Mouse (Mus musculus): ENCODE results near the gene Hnrnpa3.

Hnrnpa3 gene

GRCm38 (mm10) chr2:75687040-75687749 lies 28.1 kb downstream of the Hnrnpa3 start:
- CTCF ChIA-PET, result interaction anchor here in 2 of 4 experiments (1.0 to 1.4 kb wide), 2 partner anchors 17 to 65 kb away, joined by 3 to 4 read pairs; partner anchors contain the start of gene Nfe2l2 (in 1 of the 2)
- POLR2A ChIA-PET, result interaction anchor here (0.6 to 7.9 kb wide), 39 partner anchors 8 to 187 kb away, joined by 3 to 243 read pairs (median 6); partner anchors contain the start of genes Hnrnpa3 (in 3 of the 4) and Nfe2l2 (in 3 of the 4)

GRCm38 (mm10) chr2:75688901-75689300 lies 29.8 kb downstream of the Hnrnpa3 start:
- ChIA-PET POLR2A (interaction anchor here in 3 of 4 experiments (0.8 to 7.9 kb wide), 29 partner anchors 7 to 275 kb away, joined by 3 to 243 read pairs (median 10); partner anchors contain the start of genes Nfe2l2 (in 3 of the 3) and Hnrnpa3 (in 2 of the 3)), CTCF (interaction anchor here in 1 of 4 experiments (0.6 to 0.7 kb wide), 2 partner anchors 16 to 300 kb away, joined by 3 to 13 read pairs; no protein-coding TSS in a partner anchor)

GRCm38 (mm10) chr2:75689482-75690158 lies 30.6 kb downstream of the Hnrnpa3 start:
- ChIA-PET POLR2A (interaction anchor here (0.7 to 7.9 kb wide), 26 partner anchors 8 to 274 kb away, joined by 3 to 243 read pairs (median 8); partner anchors contain the start of genes Nfe2l2 (in 3 of the 4) and Hnrnpa3 (in 2 of the 4)), CTCF (interaction anchor here in 2 of 4 experiments (0.6 to 1.6 kb wide), 3 partner anchors 15 to 299 kb away, joined by 3 to 13 read pairs (median 4); partner anchors contain the start of gene Nfe2l2 (in 1 of the 2))

GRCm38 (mm10) chr2:75690656-75691055 lies 31.6 kb downstream of the Hnrnpa3 start:
- ChIA-PET CTCF (interaction anchor here in 2 of 4 experiments (0.6 to 1.6 kb wide), 2 partner anchors 14 to 56 kb away, joined by 4 read pairs; partner anchors contain the start of gene Nfe2l2 (in 1 of the 2)), POLR2A (interaction anchor here (0.7 to 18.1 kb wide), 14 partner anchors 8 to 82 kb away, joined by 4 to 628 read pairs (median 12); partner anchors contain the start of genes Nfe2l2 (in 3 of the 4) and Hnrnpa3 (in 2 of the 4))

- CTCF ChIA-PET, result interaction anchor here in 1 of 4 experiments (1.2 kb wide), 1 partner anchor 10 kb away, joined by 5 read pairs; no protein-coding TSS in a partner anchor
- POLR2A ChIA-PET, result interaction anchor here in 3 of 4 experiments (0.8 to 18.1 kb wide), 16 partner anchors 8 to 77 kb away, joined by 3 to 628 read pairs (median 5); partner anchors contain the start of genes Nfe2l2 (in 3 of the 3) and Hnrnpa3 (in 2 of the 3)
These were observed 32.3 kb downstream of the Hnrnpa3 start for GRCm38 (mm10) chr2:75691316-75691715.

- POLR2A ChIA-PET, result interaction anchor here in 3 of 4 experiments (0.5 to 18.1 kb wide), 18 partner anchors 9 to 1778 kb away, joined by 3 to 628 read pairs (median 5); partner anchors contain the start of genes Nfe2l2 (in 3 of the 3) and Hnrnpa3 (in 1 of the 3)
- CTCF ChIA-PET, result interaction anchor here in 2 of 4 experiments (0.6 to 1.2 kb wide), 2 partner anchors 11 to 12 kb away, joined by 4 to 5 read pairs; partner anchors contain the start of gene Nfe2l2 (in 1 of the 2)
These were observed 33.3 kb downstream of the Hnrnpa3 start for GRCm38 (mm10) chr2:75692369-75692768.

GRCm38 (mm10) chr2:75694926-75695325 lies 35.9 kb downstream of the Hnrnpa3 start:
- CTCF ChIA-PET, result interaction anchor here in 1 of 4 experiments (1.2 kb wide), 1 partner anchor 14 kb away, joined by 3 read pairs; no protein-coding TSS in a partner anchor
- POLR2A ChIA-PET, result interaction anchor here in 3 of 4 experiments (1.2 to 18.1 kb wide), 16 partner anchors 7 to 92 kb away, joined by 3 to 628 read pairs (median 12); partner anchors contain the start of genes Nfe2l2 (in 2 of the 3) and Hnrnpa3 (in 1 of the 3)

- POLR2A ChIA-PET, result interaction anchor here (0.6 to 18.1 kb wide), 42 partner anchors 8 to 653 kb away, joined by 3 to 628 read pairs (median 5); partner anchors contain the start of genes Nfe2l2 (in 4 of the 4) and Hnrnpa3 (in 2 of the 4)
- CTCF ChIA-PET, result interaction anchor here in 2 of 4 experiments (0.6 to 1.2 kb wide), 3 partner anchors 15 to 365 kb away, joined by 3 read pairs; no protein-coding TSS in a partner anchor
These were observed 36.8 kb downstream of the Hnrnpa3 start for GRCm38 (mm10) chr2:75695676-75696350.

GRCm38 (mm10) chr2:75696371-75696770 lies 37.3 kb downstream of the Hnrnpa3 start:
- ChIA-PET POLR2A (interaction anchor here (0.6 to 18.1 kb wide), 40 partner anchors 8 to 654 kb away, joined by 3 to 628 read pairs (median 5); partner anchors contain the start of genes Nfe2l2 (in 4 of the 4) and Hnrnpa3 (in 2 of the 4)), CTCF (interaction anchor here in 1 of 4 experiments (0.6 kb wide), 1 partner anchor 16 kb away, joined by 3 read pairs; no protein-coding TSS in a partner anchor)

GRCm38 (mm10) chr2:75697222-75697621 lies 38.2 kb downstream of the Hnrnpa3 start:
- ChIA-PET POLR2A (interaction anchor here in 3 of 4 experiments (0.7 to 18.1 kb wide), 11 partner anchors 7 to 172 kb away, joined by 3 to 628 read pairs (median 6); partner anchors contain the start of genes Nfe2l2 (in 2 of the 3) and Hnrnpa3 (in 1 of the 3)), CTCF (no interaction called here)

- ChIA-PET POLR2A (interaction anchor here (0.7 to 18.1 kb wide), 28 partner anchors 8 to 172 kb away, joined by 3 to 628 read pairs (median 5); partner anchors contain the start of genes Hnrnpa3 (in 2 of the 4) and Agps (in 1 of the 4)), CTCF (no interaction called here)
These were observed 38.9 kb downstream of the Hnrnpa3 start for GRCm38 (mm10) chr2:75698007-75698406.

GRCm38 (mm10) chr2:75698874-75699273 lies 39.8 kb downstream of the Hnrnpa3 start:
- ChIA-PET CTCF (no interaction called here), POLR2A (interaction anchor here in 3 of 4 experiments (0.5 to 18.1 kb wide), 24 partner anchors 8 to 77 kb away, joined by 3 to 628 read pairs (median 5); partner anchors contain the start of gene Hnrnpa3 (in 2 of the 3))

- ChIA-PET POLR2A (interaction anchor here in 3 of 4 experiments (0.5 to 18.1 kb wide), 18 partner anchors 10 to 95 kb away, joined by 3 to 628 read pairs (median 5); no protein-coding TSS in a partner anchor), CTCF (no interaction called here)
These were observed 41.5 kb downstream of the Hnrnpa3 start for GRCm38 (mm10) chr2:75700543-75700942.

- ChIA-PET POLR2A (interaction anchor here in 3 of 4 experiments (0.6 to 18.1 kb wide), 16 partner anchors 11 to 168 kb away, joined by 3 to 628 read pairs (median 8); partner anchors contain the start of gene Hnrnpa3 (in 3 of the 3)), CTCF (no interaction called here)
These were observed 42.1 kb downstream of the Hnrnpa3 start for GRCm38 (mm10) chr2:75701207-75701606.

- POLR2A ChIA-PET, result interaction anchor here in 3 of 4 experiments (0.6 to 18.1 kb wide), 28 partner anchors 12 to 92 kb away, joined by 3 to 628 read pairs (median 31); partner anchors contain the start of gene Hnrnpa3 (in 3 of the 3)
- CTCF ChIA-PET, result no interaction called here
These were observed 42.9 kb downstream of the Hnrnpa3 start for GRCm38 (mm10) chr2:75701822-75702587.

GRCm38 (mm10) chr2:75702588-75702976 lies 43.5 kb downstream of the Hnrnpa3 start:
- POLR2A ChIA-PET, result interaction anchor here in 3 of 4 experiments (0.9 to 18.1 kb wide), 52 partner anchors 9 to 656 kb away, joined by 3 to 628 read pairs (median 23); partner anchors contain the start of genes Hnrnpa3 (in 3 of the 3) and Agps (in 1 of the 3)
- CTCF ChIA-PET, result no interaction called here

Data from embryonic stem cell, embryonic (primary cell).